ENCODE assay signal across 21 mouse cellular contexts in genomic region chr15:98066602-98067001, GRCm38 (mm10). TPM values are rescaled to one million over a fixed set of nuclear protein-coding genes. Genes with fewer than 3 reads are reported as not detected.
A peak's percentile ranks its signal among the peaks of the same experiment; 100 is the strongest.
DNase-seq lines count a peak whose midpoint lies in the region; ATAC-seq and TF ChIP-seq lines count a peak whose summit lies in the region.
"Had no signal": no experiment of that assay in that cellular context is flagged by ENCODE, and none has a peak within 500 bp of the region (broad histone marks: within the 10 kb centered on the region; RNA-seq: fewer than 3 reads in every experiment).

No protein-coding gene starts in this region.

- no peak for TF ChIP-seq CTCF in CH12.LX (conservative IDR thresholded peaks at IDR 0.05 in 1 of 2, IDR thresholded peaks at IDR 0.05 in 1 of 2; ENCODE audit: low read depth in 2 of 2, low read length in 2 of 2)
- TF ChIP-seq CTCF in hindbrain, postnatal 0 days (IDR thresholded peaks at IDR 0.05; ENCODE audit: low read depth) = no peak

- peak overlapping the region; percentile 21; the same call in 1 of the 2 replicates for H3K9ac ChIP-seq in CH12.LX (ENCODE audit: insufficient read depth, low read depth)
- no peak overlapping the region for H3K9ac ChIP-seq in hindbrain, postnatal 0 days (replicated peaks; ENCODE audit: low read length)
- H3K9ac ChIP-seq: heart, embryonic 12.5 days; hindbrain, embryonic 13.5 days; intestine, embryonic 15.5 days; kidney, embryonic 15.5 days; limb, embryonic 12.5 days; liver, postnatal 0 days; neural tube, embryonic 15.5 days had no signal

- no peak overlapping the region for H3K4me3 ChIP-seq in CH12.LX (replicated peaks in 1 of 3; ENCODE audit: low read depth in 2 of 3, low read length in 2 of 3, poor library complexity in 1 of 3)
- H3K4me3 ChIP-seq in hindbrain, postnatal 0 days (ENCODE audit: low read length) = no peak overlapping the region
- H3K4me3 ChIP-seq: heart, embryonic 12.5 days; hindbrain, embryonic 13.5 days; intestine, embryonic 15.5 days; kidney, embryonic 15.5 days; limb, embryonic 12.5 days; neural tube, embryonic 15.5 days had no signal

- in situ Hi-C loops in CH12.LX (cut with MboI; ENCODE audit: low pct_ligation_motif_present, low pct_unique_long_range_greater_than_20kb, low sequenced_read_pairs) = no loop called here

- TF ChIP-seq RAD21 in CH12.LX (IDR thresholded peaks at IDR 0.05; ENCODE audit: low read depth, low read length) = no peak

- peak; percentile 74 for DNase-seq in CD4-positive, CD25-positive, alpha-beta regulatory T cell, adult 2 months (ENCODE audit: low read depth, low spot score)
- peak; percentile 80 for DNase-seq in CH12.LX (ENCODE audit: extremely low read depth)
- peak; percentile 19 to 54 for DNase-seq in thymus, adult 18-20 months
- peak; percentile 33 to 63 for DNase-seq in thymus, postnatal 36 days
- DNase-seq in gastrocnemius, postnatal 36 days = no peak
- no peak for DNase-seq in hindbrain, postnatal 0 days (ENCODE audit: low spot score)
- no peak for DNase-seq in layer of hippocampus, adult 8-10 months (ENCODE audit: low spot score in 2 of 2)
- DNase-seq: cerebellum, adult 11-12 months; heart, postnatal 14 days; kidney, postnatal 36 days; liver, postnatal 0 days; lung, postnatal 10 days had no signal

- TF ChIP-seq POLR2A in CH12.LX (IDR thresholded peaks at IDR 0.05; ENCODE audit: low read depth, low read length) = no peak

- TF ChIP-seq EP300 in CH12.LX (IDR thresholded peaks at IDR 0.05; ENCODE audit: low read length) = peak; percentile 82

- H3K27ac ChIP-seq in CH12.LX (ENCODE audit: insufficient read depth, low read depth) = peak overlapping the region; percentile 21; the same call in 1 of the 2 replicates
- H3K27ac ChIP-seq in hindbrain, postnatal 0 days = no peak overlapping the region
- H3K27ac ChIP-seq: hindbrain, embryonic 13.5 days; intestine, embryonic 15.5 days; kidney, embryonic 15.5 days; limb, embryonic 12.5 days; neural tube, embryonic 15.5 days had no signal

- intact Hi-C loops in gastrocnemius, postnatal 36 days (cut with DNase I) = loop anchor here (10.0 kb wide), 1 partner anchor 318 kb away; the partner anchor contains the start of gene Olfr283

- no peaks in the 10 kb centered on the region for H3K79me2 ChIP-seq in CH12.LX (replicated peaks; ENCODE audit: control insufficient read depth, extremely low read depth, insufficient read depth, poor library complexity, severe bottlenecking)

- no peak for ATAC-seq in hindbrain, postnatal 0 days
- ATAC-seq: intestine, embryonic 15.5 days; liver, postnatal 0 days; Patski had no signal

- H3K4me1 ChIP-seq in CH12.LX (ENCODE audit: control insufficient read depth in 1 of 2, insufficient read depth in 2 of 2) = peaks cover 5 to 22% of the 10 kb centered on the region in 2 experiments; a peak in 3 of 4 replicates
- H3K4me1 ChIP-seq in hindbrain, postnatal 0 days (ENCODE audit: insufficient read depth, low read length) = no peaks in the 10 kb centered on the region
- H3K4me1 ChIP-seq: heart, embryonic 12.5 days; hindbrain, embryonic 13.5 days; intestine, embryonic 15.5 days; kidney, embryonic 15.5 days; limb, embryonic 12.5 days; neural tube, embryonic 15.5 days had no signal

- peaks cover 70 to 89% of the 10 kb centered on the region in 2 experiments for H3K36me3 ChIP-seq in CH12.LX (replicated peaks in 1 of 2; ENCODE audit: control insufficient read depth in 1 of 2, insufficient read depth in 1 of 2, low read length in 1 of 2)
- H3K36me3 ChIP-seq in hindbrain, postnatal 0 days (ENCODE audit: insufficient read depth, low read length) = peaks cover 56% of the 10 kb centered on the region

- H3K27me3 ChIP-seq in CH12.LX (replicated peaks) = no peaks in the 10 kb centered on the region
- H3K27me3 ChIP-seq in hindbrain, postnatal 0 days (ENCODE audit: insufficient read depth, low read length) = no peaks in the 10 kb centered on the region
- H3K27me3 ChIP-seq: heart, embryonic 12.5 days; hindbrain, embryonic 13.5 days; intestine, embryonic 15.5 days; kidney, embryonic 15.5 days; limb, embryonic 12.5 days; neural tube, embryonic 15.5 days; Patski had no signal

- H3K9me3 ChIP-seq in CH12.LX (replicated peaks; ENCODE audit: low read length) = no peaks in the 10 kb centered on the region
- no peaks in the 10 kb centered on the region for H3K9me3 ChIP-seq in hindbrain, postnatal 0 days (ENCODE audit: low read length)
- H3K9me3 ChIP-seq: heart, embryonic 12.5 days; hindbrain, embryonic 13.5 days; intestine, embryonic 15.5 days; kidney, embryonic 15.5 days; limb, embryonic 12.5 days; neural tube, embryonic 15.5 days had no signal

- WGBS in hindbrain, postnatal 0 days = 96% methylated on average over 12 of the region's 12 CpGs

- peak overlapping the region; percentile 11; the same call in 1 of the 2 replicates for H3K4me2 ChIP-seq in CH12.LX (ENCODE audit: insufficient read depth, low read depth, poor library complexity, severe bottlenecking)
- H3K4me2 ChIP-seq in hindbrain, postnatal 0 days (ENCODE audit: low read depth, low read length) = no peak overlapping the region
- H3K4me2 ChIP-seq: heart, embryonic 12.5 days; hindbrain, embryonic 13.5 days; intestine, embryonic 15.5 days; kidney, embryonic 15.5 days; limb, embryonic 12.5 days; liver, embryonic 11.5 days; midbrain, embryonic 11.5 days; neural tube, embryonic 15.5 days had no signal

- dilution Hi-C loops in CH12.LX (cut with MboI; ENCODE audit: extremely low pct_ligation_motif_present, extremely low pct_unique_long_range_greater_than_20kb, low sequenced_read_pairs) = no loop called here

TF ChIP-seq in CH12.LX, 34 proteins besides CTCF, POLR2A, EP300 and RAD21:
- TF ChIP-seq TCF12 (IDR thresholded peaks at IDR 0.05; ENCODE audit: low read depth, low read length) (peak; percentile 28; the same call in 1 of the 2 replicates), ZKSCAN1 (IDR thresholded peaks at IDR 0.05; ENCODE audit: borderline replicate concordance, low read depth, low read length) (no peak), BHLHE40 (IDR thresholded peaks at IDR 0.05; ENCODE audit: low read depth, low read length) (peak; percentile 86), UBTF (IDR thresholded peaks at IDR 0.05; ENCODE audit: low read depth, low read length) (peak; percentile 97), MAX (IDR thresholded peaks at IDR 0.05; ENCODE audit: low read length) (no peak), IRF4 (IDR thresholded peaks at IDR 0.05; ENCODE audit: low read depth, low read length) (peak; percentile 72), MEF2A (IDR thresholded peaks at IDR 0.05; ENCODE audit: borderline replicate concordance, low read depth, low read length) (no peak), JUN (IDR thresholded peaks at IDR 0.05; ENCODE audit: insufficient read depth, low read depth, low read length) (peak; percentile 14; the same call in 1 of the 2 replicates), NRF1 (IDR thresholded peaks at IDR 0.05; ENCODE audit: low read depth, low read length) (no peak), ZNF384 (IDR thresholded peaks at IDR 0.05; ENCODE audit: low read depth, low read length) (no peak), TBP (conservative IDR thresholded peaks at IDR 0.05; ENCODE audit: low read depth, low read length) (peak; percentile 97), KAT2A (IDR thresholded peaks at IDR 0.05; ENCODE audit: insufficient replicate concordance, low read length) (no peak), HCFC1 (IDR thresholded peaks at IDR 0.05; ENCODE audit: low read depth, low read length) (no peak), SIN3A (IDR thresholded peaks at IDR 0.05; ENCODE audit: low read length) (peak; percentile 60), ETS1 (conservative IDR thresholded peaks at IDR 0.05; ENCODE audit: low read depth, low read length) (peak; percentile 83), JUND (conservative IDR thresholded peaks at IDR 0.05; ENCODE audit: low read depth, low read length) (no peak), ZC3H11A (IDR thresholded peaks at IDR 0.05; ENCODE audit: low read depth, low read length) (no peak), CHD1 (IDR thresholded peaks at IDR 0.05; ENCODE audit: low read depth, low read length) (no peak), PAX5 (IDR thresholded peaks at IDR 0.05; ENCODE audit: low read length) (no peak), MYC (IDR thresholded peaks at IDR 0.05; ENCODE audit: low read depth, low read length) (0 out of 2 replicates have a peak, but pooled peaks have one; percentile 43)

RNA-seq across cellular contexts. Expression of gene Pfkm, which starts 25.8 kb away (rescaled TPM):
- 23.8 and 29.6 TPM in 2 replicates for total RNA-seq in CH12.LX (2012; rRNA removed)
- total RNA-seq in CH12.LX (2014; rRNA removed) = 21.1 and 23.5 TPM in 2 replicates
- polyA plus RNA-seq in CH12.LX (2012; ENCODE audit: insufficient read length, low read depth) = 37.9 and 39.2 TPM in 2 replicates
- 1,000 to 10,000 TPM; 2,575 to 2,874 TPM for total RNA-seq in gastrocnemius, postnatal 36 days (2021)
- total RNA-seq in hindbrain, postnatal 0 days (2014; rRNA removed) = 97.3 and 102 TPM in 2 replicates
- 91.5 and 94.0 TPM in 2 replicates for polyA plus RNA-seq in hindbrain, postnatal 0 days (2015; fragmentation: Nextera tagmentation; extraction: Ambion mirVana)
- 100 to 1,000 TPM; 332 to 357 (median 349) TPM for total RNA-seq in layer of hippocampus, adult 8-10 months (2022)

RNA-seq across cellular contexts. Expression of gene Senp1, which starts 26.9 kb away (rescaled TPM):
- total RNA-seq in CH12.LX (2012; rRNA removed) (14.9 and 17.1 TPM in 2 replicates), CH12.LX (2014; rRNA removed) (21.7 and 23.3 TPM in 2 replicates)
- 32.3 and 38.5 TPM in 2 replicates for polyA plus RNA-seq in CH12.LX (2012; ENCODE audit: insufficient read length, low read depth)
- 1 to 10 TPM; 6.0 to 8.1 TPM for total RNA-seq in gastrocnemius, postnatal 36 days (2021)
- 12.7 and 15.0 TPM in 2 replicates for total RNA-seq in hindbrain, postnatal 0 days (2014; rRNA removed)
- polyA plus RNA-seq in hindbrain, postnatal 0 days (2015; fragmentation: Nextera tagmentation; extraction: Ambion mirVana) = 12.5 TPM in 2 replicates
- 10 to 100 TPM; 13.8 to 16.1 (median 14.9) TPM for total RNA-seq in layer of hippocampus, adult 8-10 months (2022)

Comparison
In these comparisons a context has a peak if more than half of its experiments do, and no peak if none do; other contexts are left out.
1. DNase-seq: peak in CD4-positive, CD25-positive, alpha-beta regulatory T cell, adult 2 months (single experiment), CH12.LX (single experiment), thymus, adult 18-20 months (2 of 2) and thymus, postnatal 36 days (2 of 2); none in gastrocnemius, postnatal 36 days (0 of 2), hindbrain, postnatal 0 days (single experiment) and layer of hippocampus, adult 8-10 months (0 of 2).
2. RNA of gene Pfkm, which starts 25.8 kb away (total RNA-seq): 2,575 to 2,874 TPM in gastrocnemius, postnatal 36 days; 332 to 357 TPM in layer of hippocampus, adult 8-10 months, 97.3 to 102 TPM in hindbrain, postnatal 0 days and 21.1 to 29.6 TPM in CH12.LX; every median in the first group is over 4 times any median in the second.